Mouse (Mus musculus): Measurements from ENCODE around the gene Gna11.

DNA sequence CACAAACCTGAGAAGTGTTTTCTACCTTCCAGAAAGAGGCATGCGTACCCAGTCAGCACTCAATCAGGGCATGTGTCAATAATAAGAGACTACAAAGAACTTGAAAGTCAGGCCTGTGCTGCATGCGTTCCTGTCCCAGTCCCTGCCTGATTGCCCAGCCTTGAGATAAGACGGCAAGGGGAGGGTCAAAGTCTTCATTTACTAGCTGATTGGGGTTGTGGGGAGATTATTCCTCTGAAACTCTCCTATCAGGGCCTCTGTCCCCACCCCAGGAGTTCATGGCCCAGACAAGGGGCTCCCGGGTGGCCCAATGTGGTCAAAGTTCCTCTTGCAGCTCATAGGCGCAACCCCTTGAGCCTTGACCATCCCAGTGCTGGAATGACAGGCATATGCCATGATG, 1.3 kb upstream of the Gna11 start:
- TF ChIP-seq GATA1 (IDR thresholded peaks at IDR 0.05; ENCODE audit: borderline replicate concordance, low read length) (no peak), FLI1 (IDR thresholded peaks at IDR 0.05; ENCODE audit: low read length) (no peak)

Data from megakaryocyte, embryonic 14.5 days (primary cell).